Mouse (Mus musculus) ES-E14 (cell line): ENCODE measurements around the gene Car4. TPM values are rescaled to one million over a fixed set of nuclear protein-coding genes. Genes with fewer than 3 reads are reported as not detected.

Experiments
- DNase-seq: peaks from one replicate; pipeline ENCODE4 v3.0.0-alpha.2; 2013; ENCODE audit warnings: low read depth, low spot score
- H3K27ac ChIP-seq: 2 replicates; pipeline ENCODE4 v1.5.1; 2012; ENCODE audit warnings: low read depth, mild to moderate bottlenecking, low read length, moderate library complexity, mixed read lengths; ENCODE audit not compliant: poor library complexity, insufficient read depth, severe bottlenecking
- H3K36me3 ChIP-seq: 2 replicates; pipeline ENCODE4 v1.6.1; 2012; ENCODE audit warnings: mild to moderate bottlenecking, low read length, moderate library complexity, mixed read lengths; ENCODE audit not compliant: control insufficient read depth, poor library complexity, insufficient read depth, severe bottlenecking
- H3K4me1 ChIP-seq, 2 experiments: fragments of 150-350 bp in 1 of 2; sonication (generic) in 1 of 2; 2 replicates each; pipeline ENCODE4 v1.6.1; 2012; ENCODE audit warnings: low read length in 2 of 2, mild to moderate bottlenecking in 1 of 2, mixed read lengths in 1 of 2; ENCODE audit not compliant: control insufficient read depth in 2 of 2, insufficient read depth in 2 of 2, poor library complexity in 1 of 2
- H3K4me3 ChIP-seq, 2 experiments: fragments of 150-350 bp in 1 of 2; sonication (generic) in 1 of 2; 2 replicates each; pipeline ENCODE4 v1.5.1; 2012; ENCODE audit warnings: low read length in 2 of 2, low read depth in 1 of 2, mild to moderate bottlenecking in 1 of 2, mixed read lengths in 1 of 2; ENCODE audit not compliant: insufficient read depth in 1 of 2, poor library complexity in 1 of 2, severe bottlenecking in 1 of 2
- H3K9ac ChIP-seq: 2 replicates; pipeline ENCODE4 v1.6.1; 2012; ENCODE audit warnings: low read depth, mild to moderate bottlenecking, low read length, mixed read lengths; ENCODE audit not compliant: poor library complexity, insufficient read depth, severe bottlenecking
- H3K9me3 ChIP-seq: fragments of 150-350 bp; sonication (generic); 2 replicates; pipeline ENCODE4 v1.6.1; 2012; ENCODE audit warnings: low read depth, mild to moderate bottlenecking, low read length; ENCODE audit not compliant: control insufficient read depth, insufficient read depth
- CHD2 ChIP-seq: IDR thresholded peaks from 2 replicates; pipeline ENCODE4 v1.6.1; 2014; ENCODE audit warnings: mild to moderate bottlenecking, low read depth, low read length, inconsistent platforms
- HCFC1 ChIP-seq: IDR thresholded peaks from 2 replicates; pipeline ENCODE4 v1.6.1; 2012; ENCODE audit warnings: low read length, inconsistent platforms, borderline replicate concordance; ENCODE audit not compliant: insufficient read depth
- MAFK ChIP-seq: IDR thresholded peaks from 2 replicates; pipeline ENCODE4 v1.6.1; 2014; ENCODE audit warnings: mild to moderate bottlenecking, low read depth, low read length, inconsistent platforms; ENCODE audit not compliant: insufficient read depth
- ZC3H11A ChIP-seq: IDR thresholded peaks from 2 replicates; pipeline ENCODE4 v1.6.1; 2012; ENCODE audit warnings: low read depth, mild to moderate bottlenecking, inconsistent platforms, low read length, borderline replicate concordance
- ZNF384 ChIP-seq: IDR thresholded peaks from 2 replicates; pipeline ENCODE4 v1.6.1; 2012; ENCODE audit warnings: low read depth, low read length, inconsistent platforms
- in situ Hi-C, 2 experiments: fragments of 600-800 bp; cut with MboI; formaldehyde crosslinking; loops; one replicate each; pipeline ENCODE4 v1.15.1; 2025; ENCODE audit warnings: low sequenced_read_pairs in 2 of 2, inconsistent platforms in 1 of 2; ENCODE audit not compliant: unreplicated experiment in 2 of 2
- total RNA-seq: library from RNA; depleted of rRNA; stranded (reverse); fragments of 300-350 nt; gene quantifications from 2 replicates; pipeline ENCODE4 v1.2.3, GENCODE M21; 2012

The Car4 gene
- total RNA-seq, 1 experiment, result 17.3 TPM

GRCm38 (mm10) chr11:84962536-84962935, 5.0 kb downstream of the Car4 start:
- no peak for TF ChIP-seq ZC3H11A
- TF ChIP-seq CHD2, result no peak
- TF ChIP-seq MAFK, result no peak
- no peak for TF ChIP-seq ZNF384
- TF ChIP-seq HCFC1, result no peak
- H3K4me3 ChIP-seq, result no peak overlapping the region
- DNase-seq, result no peak
- H3K4me1 ChIP-seq, result peaks cover 0 to 11% of the 10 kb centered on the region in 2 experiments; a peak in 1 of 4 replicates
- H3K9ac ChIP-seq, result no peak overlapping the region
- peaks cover 7% of the 10 kb centered on the region; the same call in 1 of the 2 replicates for H3K36me3 ChIP-seq
- H3K27ac ChIP-seq, result no peak overlapping the region
- H3K9me3 ChIP-seq, result no peaks in the 10 kb centered on the region
- in situ Hi-C loops, result no loop called here

GRCm38 (mm10) chr11:84963556-84963955, 6.0 kb downstream of the Car4 start:
- H3K4me1 ChIP-seq, result peaks cover 0 to 14% of the 10 kb centered on the region in 2 experiments; a peak in 1 of 4 replicates
- H3K9ac ChIP-seq, result no peak overlapping the region
- H3K27ac ChIP-seq, result no peak overlapping the region
- no peak for DNase-seq
- TF ChIP-seq ZC3H11A (no peak), ZNF384 (no peak), CHD2 (no peak), HCFC1 (no peak), MAFK (no peak)
- in situ Hi-C loops, result no loop called here
- H3K9me3 ChIP-seq, result no peaks in the 10 kb centered on the region
- H3K36me3 ChIP-seq, result peaks cover 7% of the 10 kb centered on the region; the same call in 1 of the 2 replicates
- H3K4me3 ChIP-seq, result no peak overlapping the region

GRCm38 (mm10) chr11:84966696-84967095, 9.1 kb downstream of the Car4 start:
- no peak for TF ChIP-seq MAFK
- no peak for TF ChIP-seq ZC3H11A
- TF ChIP-seq ZNF384, result no peak
- TF ChIP-seq HCFC1, result no peak
- no peak for TF ChIP-seq CHD2
- Histone ChIP-seq H3K9ac (no peak overlapping the region), H3K36me3 (peaks cover 7% of the 10 kb centered on the region; the same call in 1 of the 2 replicates), H3K27ac (no peak overlapping the region), H3K9me3 (no peaks in the 10 kb centered on the region), H3K4me3 (no peak overlapping the region), H3K4me1 (peaks cover 0 to 12% of the 10 kb centered on the region in 2 experiments; a peak in 1 of 4 replicates)
- in situ Hi-C loops, result no loop called here
- no peak for DNase-seq

GRCm38 (mm10) chr11:84967113-84967512, 9.5 kb downstream of the Car4 start:
- Histone ChIP-seq H3K36me3 (peaks cover 7% of the 10 kb centered on the region; the same call in 1 of the 2 replicates), H3K9me3 (no peaks in the 10 kb centered on the region), H3K4me3 (no peak overlapping the region), H3K9ac (no peak overlapping the region), H3K27ac (no peak overlapping the region), H3K4me1 (peaks cover 0 to 15% of the 10 kb centered on the region in 2 experiments; a peak in 1 of 4 replicates)
- no peak for DNase-seq
- in situ Hi-C loops, result no loop called here
- TF ChIP-seq MAFK, result no peak
- no peak for TF ChIP-seq ZC3H11A
- TF ChIP-seq HCFC1, result no peak
- TF ChIP-seq CHD2, result no peak
- TF ChIP-seq ZNF384, result no peak

GRCm38 (mm10) chr11:84968309-84968708, 10.7 kb downstream of the Car4 start:
- TF ChIP-seq CHD2 (no peak), ZNF384 (no peak)
- in situ Hi-C loops, result no loop called here

More at GRCm38 (mm10) chr11:84968309-84968708, 10.7 kb downstream of the Car4 start:
- Histone ChIP-seq H3K36me3 (peaks cover 7% of the 10 kb centered on the region; the same call in 1 of the 2 replicates), H3K4me3 (no peak overlapping the region), H3K9me3 (no peaks in the 10 kb centered on the region), H3K9ac (no peak overlapping the region), H3K27ac (no peak overlapping the region), H3K4me1 (peaks cover 0 to 19% of the 10 kb centered on the region in 2 experiments; a peak in 1 of 4 replicates)
- DNase-seq, result no peak
